Mouse (Mus musculus) T-cell, adult 2 months (primary cell): Measurements from ENCODE around the gene Pga5.
A peak's percentile ranks its signal among the peaks of the same experiment; 100 is the strongest.

Experiments used
- DNase-seq: peaks from one replicate; pipeline ENCODE4 v3.0.0; 2022; ENCODE audit warnings: low spot score

Gene Pga5

DNA sequence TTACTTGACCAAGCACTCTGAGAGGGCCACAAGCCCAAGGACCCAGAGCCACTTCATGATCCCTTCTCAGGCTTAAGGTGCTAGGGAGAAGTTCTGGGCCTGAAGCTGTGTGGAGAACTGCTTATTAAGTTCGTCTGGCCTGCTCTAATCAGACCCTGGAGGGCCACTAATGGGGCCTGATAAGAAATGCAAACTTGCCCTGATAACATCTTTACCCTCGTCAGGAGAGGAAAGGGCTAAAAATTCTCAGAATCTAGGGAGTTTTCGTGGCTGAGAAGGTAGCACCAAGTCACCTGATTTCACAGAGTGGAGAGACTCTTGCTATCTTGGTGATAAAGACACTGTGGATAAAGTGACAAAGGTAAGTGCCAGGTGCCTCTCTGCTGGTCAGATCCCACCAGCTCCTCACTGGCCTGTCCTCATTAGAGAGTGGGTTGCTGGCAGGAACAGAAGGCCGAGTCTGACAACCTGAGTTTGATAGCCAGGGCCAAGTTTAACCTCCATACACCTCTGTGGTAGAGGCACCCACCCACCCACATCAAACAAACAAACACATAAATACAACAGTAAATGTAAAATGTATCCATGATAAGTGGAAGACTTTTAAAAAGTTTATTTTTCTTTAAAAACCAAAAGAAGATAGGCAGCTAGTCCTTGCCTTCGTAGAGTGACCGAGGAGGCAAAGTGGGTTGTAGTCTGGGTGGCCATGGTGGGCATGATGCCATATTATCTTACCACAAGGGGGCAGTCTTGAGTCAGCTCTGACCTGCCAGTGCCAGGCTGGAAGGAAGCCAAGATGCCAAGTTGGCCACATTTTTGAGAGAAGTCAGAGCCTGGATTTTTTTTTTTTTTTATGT, at the start of gene Pga5:
Gene Pga5, minus strand, starts transcription at position 157 of the 857 bp plus-strand sequence.
- DNase-seq = peak; percentile 72

- no peak for DNase-seq
Observed at GRCm38 (mm10) chr19:10724629-10725363, 46.9 kb upstream of the Pga5 start.

DNA sequence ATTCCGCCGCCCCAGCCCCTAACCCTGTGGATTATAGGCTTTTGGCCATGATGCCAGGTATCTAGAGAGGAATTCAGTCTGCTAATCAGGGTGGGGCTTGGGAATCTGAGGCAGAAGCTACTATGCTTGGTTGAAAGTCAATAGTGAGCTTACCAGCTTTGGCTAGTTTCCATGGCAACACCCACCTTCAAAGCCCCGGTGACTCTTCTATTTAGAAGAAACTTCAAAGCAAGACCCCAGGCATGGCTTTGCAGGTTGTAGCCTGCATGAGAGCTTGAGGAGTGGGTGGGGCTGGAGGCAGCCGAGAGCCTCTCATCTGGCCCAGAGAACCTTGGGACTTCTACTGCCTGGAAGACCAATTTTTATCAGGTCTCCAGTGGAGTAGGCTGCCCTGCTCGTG, 45.8 kb upstream of the Pga5 start:
- DNase-seq = peak; percentile 45

GRCm38 (mm10) chr19:10723084-10723483, 45.2 kb upstream of the Pga5 start:
- no peak for DNase-seq

- DNase-seq = no peak
Observed at GRCm38 (mm10) chr19:10721064-10721463, 43.2 kb upstream of the Pga5 start.

DNA sequence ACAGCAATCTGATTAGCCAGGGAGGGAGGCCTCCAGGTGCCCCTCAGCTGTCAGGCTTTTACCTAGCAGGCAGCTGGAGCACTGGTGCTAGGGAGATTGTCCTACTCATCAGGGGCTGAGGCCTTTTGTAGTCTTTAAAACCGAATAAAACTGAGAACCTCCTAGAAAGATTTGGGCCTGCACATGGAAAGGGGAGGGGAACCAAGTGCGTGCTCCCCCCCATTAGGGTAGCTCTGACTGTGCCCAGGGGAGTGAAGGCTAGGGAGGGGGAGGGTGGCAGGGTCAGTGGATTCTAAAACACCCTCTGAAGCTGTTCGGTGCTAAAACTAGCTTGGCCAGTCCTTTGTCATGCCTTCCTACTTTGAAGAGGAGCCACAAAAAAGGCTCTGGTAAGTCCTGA, 42.7 kb upstream of the Pga5 start:
- no peak for DNase-seq

DNA sequence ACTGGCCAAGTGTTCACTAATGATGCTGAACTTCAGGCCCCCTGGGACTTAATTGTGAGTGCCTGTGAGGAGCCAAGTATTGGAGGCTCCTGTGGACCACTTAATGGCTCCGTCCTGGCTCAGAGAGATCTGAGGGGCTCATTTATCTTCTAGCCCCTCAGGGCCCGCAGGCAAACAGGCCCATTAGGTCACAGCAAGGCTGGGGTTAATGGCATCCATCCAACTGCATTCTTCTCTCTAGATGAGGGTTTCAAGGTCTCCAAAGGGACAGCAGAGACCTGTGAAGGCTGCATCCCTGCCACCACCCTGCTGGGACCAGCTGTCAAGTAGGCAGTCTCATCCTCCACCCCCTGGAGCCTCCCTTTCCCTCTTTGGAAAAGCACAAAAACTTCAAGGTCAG, 41.9 kb upstream of the Pga5 start:
- DNase-seq = no peak

GRCm38 (mm10) chr19:10718251-10718775, 40.4 kb upstream of the Pga5 start:
- DNase-seq = no peak

GRCm38 (mm10) chr19:10715476-10715875, 37.6 kb upstream of the Pga5 start:
- DNase-seq = no peak

GRCm38 (mm10) chr19:10714682-10715475, 37.0 kb upstream of the Pga5 start:
- DNase-seq = peak; percentile 75

DNA sequence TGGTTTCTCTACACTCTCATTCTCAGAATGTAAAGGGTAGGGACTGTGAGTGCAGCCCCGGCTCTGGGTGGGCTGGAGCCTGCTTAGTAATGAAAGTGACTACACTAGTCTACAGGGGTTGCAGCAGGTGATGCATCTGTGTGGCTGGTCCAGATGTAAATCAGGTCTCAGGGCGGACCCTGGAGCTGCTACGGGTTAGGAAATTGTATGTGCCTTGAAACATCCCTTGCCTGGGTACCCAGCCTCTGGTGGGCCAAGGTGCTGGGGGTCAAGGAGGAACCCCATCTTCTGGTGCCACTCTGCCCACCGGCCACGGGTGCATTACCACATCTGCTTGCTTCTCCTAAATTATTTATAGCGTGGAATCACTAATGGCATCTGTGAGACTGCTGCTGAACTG, 36.3 kb upstream of the Pga5 start:
- DNase-seq = no peak

DNA sequence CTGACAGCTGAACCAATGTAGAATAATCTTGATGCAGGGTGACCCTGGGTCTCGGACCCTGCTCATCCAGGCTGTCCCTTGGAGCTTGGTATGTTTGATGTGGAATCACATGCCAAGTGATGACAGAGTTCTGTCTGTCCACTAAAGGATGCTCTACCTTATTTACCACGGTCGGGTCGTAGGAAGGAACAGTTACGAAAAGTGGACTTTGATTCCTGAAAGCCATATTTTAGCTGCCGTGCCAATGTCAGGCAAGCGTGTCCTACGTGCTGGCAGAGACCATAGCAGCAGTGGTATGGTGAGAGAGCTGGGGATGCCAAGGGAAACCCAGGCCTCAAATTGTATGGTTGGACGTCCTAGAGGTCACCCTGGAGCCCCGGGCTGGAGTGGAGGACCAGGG, 35.7 kb upstream of the Pga5 start:
- no peak for DNase-seq

GRCm38 (mm10) chr19:10712646-10713045, 34.8 kb upstream of the Pga5 start:
- DNase-seq = no peak

DNA sequence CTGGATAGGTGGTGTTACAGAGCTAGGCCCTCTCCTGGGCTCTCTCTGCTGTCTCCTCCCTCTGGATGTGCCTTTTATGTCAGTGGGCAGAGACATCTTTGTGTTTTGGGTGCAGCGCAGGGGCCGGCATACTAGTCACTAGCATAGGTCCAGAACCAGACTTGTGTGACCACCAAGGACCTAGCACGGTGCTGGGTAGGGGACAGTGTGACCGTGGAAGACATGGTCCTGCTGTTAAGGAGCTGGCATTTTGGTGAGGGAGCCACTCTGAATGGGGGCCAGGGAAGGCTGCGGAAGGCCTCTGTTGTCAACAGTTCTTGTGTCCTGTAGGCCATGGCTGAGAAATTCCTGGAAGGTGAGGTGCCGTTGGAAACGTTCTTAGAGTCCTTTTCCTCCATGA, 34.3 kb upstream of the Pga5 start:
- no peak for DNase-seq

- no peak for DNase-seq
Observed at GRCm38 (mm10) chr19:10710751-10711150, 32.9 kb upstream of the Pga5 start.

DNA sequence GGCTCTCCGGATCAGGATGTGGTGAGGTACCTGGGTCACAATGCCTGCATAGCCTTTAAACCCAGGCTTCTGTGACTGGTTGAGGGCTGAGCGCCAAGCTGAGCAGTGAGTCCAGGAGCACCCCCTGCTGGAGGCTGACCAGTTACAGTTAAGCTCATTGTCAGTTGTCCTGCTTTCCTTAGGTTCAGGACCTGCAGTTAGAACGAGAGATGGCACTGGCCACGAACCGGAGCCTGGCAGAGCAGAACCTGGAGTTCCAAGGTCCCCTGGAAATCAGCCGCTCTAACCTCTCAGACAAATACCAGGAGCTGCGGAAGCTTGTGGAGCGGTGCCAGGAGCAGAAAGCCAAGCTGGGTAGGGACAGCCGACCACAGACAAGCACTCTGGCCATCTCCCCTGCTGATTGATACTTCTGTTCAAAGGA, 32.2 kb upstream of the Pga5 start:
- DNase-seq = peak; percentile 71

- DNase-seq = peak; percentile 71
Observed at GRCm38 (mm10) chr19:10709360-10710087, 31.7 kb upstream of the Pga5 start.

- no peak for DNase-seq
Observed at GRCm38 (mm10) chr19:10708900-10709299, 31.0 kb upstream of the Pga5 start.

DNA sequence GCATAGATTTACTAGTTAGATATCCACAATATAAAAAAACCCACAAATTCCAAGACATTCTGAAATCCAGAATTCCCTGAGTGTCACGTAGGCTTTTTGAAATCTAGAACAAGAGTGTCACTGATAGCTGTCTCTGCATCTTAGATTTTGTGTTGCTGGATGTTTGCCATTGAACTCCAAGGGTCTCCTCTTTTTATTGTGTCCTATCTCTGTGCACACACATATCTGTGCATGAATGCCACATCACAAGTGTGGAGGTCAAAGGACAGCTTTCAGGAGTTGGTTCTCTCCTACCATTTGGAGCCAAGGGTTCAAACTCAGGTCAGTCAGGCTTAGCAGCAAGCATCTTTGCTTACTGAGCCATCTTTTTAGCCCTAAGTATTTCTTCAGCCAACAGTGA, 30.0 kb upstream of the Pga5 start:
- DNase-seq = no peak

DNA sequence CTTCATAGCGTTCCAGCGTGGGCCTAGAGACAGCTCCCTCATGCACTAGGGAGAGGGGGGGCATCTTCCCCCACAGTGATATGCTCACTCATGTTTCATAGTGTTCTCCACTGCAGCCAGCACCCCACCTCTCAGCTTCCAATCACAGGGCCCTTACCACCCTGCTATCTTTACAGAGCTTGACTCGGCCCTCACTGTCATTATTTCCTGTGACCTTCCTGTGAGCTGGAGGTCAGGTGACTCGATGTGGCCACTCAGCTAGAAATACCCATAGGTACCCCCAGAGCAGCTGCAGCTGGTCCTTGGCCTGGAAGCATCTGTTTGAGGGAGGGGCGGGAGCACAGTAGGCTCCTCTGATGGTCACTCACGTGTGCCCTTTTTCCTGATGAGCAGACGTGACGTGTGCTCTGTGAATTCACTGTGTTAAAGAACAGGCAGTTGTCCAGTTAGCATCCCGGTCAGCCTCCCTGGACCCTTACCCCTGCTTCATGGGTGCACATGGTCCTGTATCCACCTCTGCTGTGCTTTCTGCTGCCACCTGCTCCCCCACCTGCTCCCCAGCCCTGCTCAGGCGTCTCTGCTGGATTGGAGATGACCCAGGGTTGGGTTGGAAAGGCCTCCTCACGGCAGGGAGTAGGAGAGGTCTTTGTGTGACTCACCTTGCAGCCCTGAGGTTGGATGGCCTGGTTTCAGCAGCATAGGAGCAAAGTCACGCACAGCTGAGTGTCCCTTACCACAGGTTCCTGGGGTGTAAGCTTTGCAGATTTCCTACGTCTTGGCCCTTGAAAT, 29.4 kb upstream of the Pga5 start:
- no peak for DNase-seq

DNA sequence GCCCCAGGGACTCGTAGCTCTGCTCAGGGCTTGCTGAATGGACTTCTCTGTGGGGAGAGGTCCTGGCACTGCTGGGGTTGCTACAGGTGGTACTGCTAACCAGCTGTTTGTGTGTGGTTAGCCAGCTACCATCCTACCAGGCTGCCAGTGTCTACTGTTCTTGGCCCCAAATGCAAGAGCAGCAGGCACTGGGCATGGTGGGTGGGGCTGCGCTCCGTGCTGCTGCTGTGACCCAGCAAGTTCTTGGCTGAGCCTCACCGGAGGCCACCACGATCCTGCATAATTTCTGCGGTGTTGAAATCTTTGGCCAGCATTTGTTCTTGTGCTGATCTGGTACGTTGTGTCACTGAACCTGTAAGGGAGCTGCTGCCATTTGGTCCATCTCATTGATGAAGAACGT, 25.6 kb upstream of the Pga5 start:
- no peak for DNase-seq
